Mouse (Mus musculus) kidney, adult 2 months (tissue): Measurements from ENCODE around the gene Pth1r.

Source experiments
- CTCF ChIP-seq: fragments of 200-500 bp; conservative IDR thresholded peaks from 2 replicates; pipeline ENCODE4 v1.5.1; 2011; ENCODE audit warnings: low read depth, mild to moderate bottlenecking, control low read depth, low read length, moderate library complexity, mixed read lengths; ENCODE audit not compliant: insufficient read depth, insufficient read length
- POLR2A ChIP-seq: fragments of 200-500 bp; IDR thresholded peaks from one replicate; pipeline ENCODE4 v1.6.1; 2011; ENCODE audit warnings: low read depth, low read length, control low read depth

DNA sequence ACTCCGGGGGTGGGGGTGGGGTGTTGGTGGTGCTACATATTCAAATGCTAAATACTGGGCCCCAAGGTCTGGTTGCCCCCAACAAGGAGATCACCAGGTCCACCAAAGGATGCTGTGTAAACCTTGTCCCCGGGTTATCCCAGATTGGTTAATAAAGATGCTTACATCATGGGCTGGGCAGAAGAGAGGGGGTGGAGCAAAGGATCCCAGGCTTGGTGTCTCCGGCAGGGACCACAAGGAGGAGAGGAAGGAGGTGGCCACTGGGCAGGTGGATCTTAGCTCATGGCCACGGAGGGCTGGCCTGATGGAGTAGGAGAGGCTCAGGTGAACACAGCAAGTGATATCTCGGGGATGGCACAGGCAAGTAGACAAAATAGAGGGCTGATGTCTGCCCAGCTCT, 68.1 kb downstream of the Pth1r start:
- no peak for TF ChIP-seq CTCF
- no peak for TF ChIP-seq POLR2A
